Comparison of ENCODE assay signal across 8 mouse cellular contexts in the genomic region with DNA sequence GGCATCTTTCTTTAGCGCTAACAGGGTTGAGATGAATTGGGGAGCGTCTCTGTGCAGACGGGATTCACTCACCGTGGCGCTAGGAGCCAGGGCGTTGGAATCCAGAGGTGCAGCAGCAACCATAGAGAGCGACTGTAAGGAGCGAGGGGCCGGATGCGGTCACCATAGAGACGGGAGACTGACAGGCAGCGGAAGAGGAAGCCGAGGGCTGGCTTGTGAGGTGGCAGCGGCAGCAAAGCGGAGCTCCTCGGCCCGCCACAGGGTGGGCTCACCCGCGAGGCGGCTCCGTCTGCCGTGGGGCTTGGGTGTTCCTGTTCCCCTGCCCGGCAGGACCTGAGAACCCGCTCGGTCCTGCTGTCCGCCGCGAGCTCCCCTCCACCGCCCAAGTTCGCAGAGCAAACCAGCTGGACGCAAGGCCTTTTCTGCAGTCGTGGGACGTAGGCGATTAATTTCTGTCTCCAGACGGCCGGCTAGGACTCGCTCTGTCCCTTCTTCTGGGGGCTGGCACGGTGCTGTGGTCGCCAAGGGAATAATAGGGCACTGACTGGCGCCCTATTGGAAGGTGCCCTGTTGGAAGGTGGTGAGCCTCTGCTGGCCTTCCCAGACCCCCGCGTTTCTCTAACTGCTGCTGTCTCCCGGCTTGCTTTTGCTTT. TPM values are rescaled to one million over a fixed set of nuclear protein-coding genes. Genes with fewer than 3 reads are reported as not detected.
DNase-seq lines count a peak whose midpoint lies in the region; ATAC-seq lines count a peak whose summit lies in the region.

Chpf2 (plus strand) TSS at position 195 of the 653 bp plus-strand sequence.

- ATAC-seq in hindbrain, embryonic 12.5 days (ENCODE audit: low FRiP score), result peak; percentile 90

- H3K36me3 ChIP-seq in hindbrain, embryonic 12.5 days, result peaks cover 19% of the 10 kb centered on the region

- peaks cover 30% of the 10 kb centered on the region for H3K4me1 ChIP-seq in hindbrain, embryonic 12.5 days

- peak within 1 kb of the TSS; percentile 82 for H3K27ac ChIP-seq in hindbrain, embryonic 12.5 days

- H3K27me3 ChIP-seq in hindbrain, embryonic 12.5 days, result peaks cover 5% of the 10 kb centered on the region; the same call in 1 of the 2 replicates

- WGBS in hindbrain, embryonic 12.5 days, result under 1% methylated on average over 38 of the region's 43 CpGs

- DNase-seq in T-cell, adult 2 months (ENCODE audit: low spot score), result peak; percentile 86
- peak; percentile 76 for DNase-seq in cerebellum, adult 9-11 months
- peak; percentile 68 to 85 for DNase-seq in frontal cortex, postnatal 10 days (ENCODE audit: low spot score in 2 of 2)
- peak; percentile 68 to 69 for DNase-seq in layer of hippocampus, postnatal 25 days (ENCODE audit: extremely low spot score in 1 of 2, low spot score in 1 of 2)
- DNase-seq in lung, postnatal 4 days, result peak; percentile 87 to 88
- peak; percentile 80 to 81 for DNase-seq in right cerebral cortex, adult 2 months (ENCODE audit: low spot score in 2 of 2)
- DNase-seq in urinary bladder, postnatal 25 days (ENCODE audit: low spot score), result peak; percentile 60

- H3K4me3 ChIP-seq in hindbrain, embryonic 12.5 days, result peak within 1 kb of the TSS; percentile 88

- H3K4me2 ChIP-seq in hindbrain, embryonic 12.5 days (replicated peaks), result peak within 1 kb of the TSS; percentile 93

- peak within 1 kb of the TSS; percentile 88 for H3K9ac ChIP-seq in hindbrain, embryonic 12.5 days

- no peaks in the 10 kb centered on the region for H3K9me3 ChIP-seq in hindbrain, embryonic 12.5 days (replicated peaks)

RNA-seq across cellular contexts. Expression of gene Chpf2, which starts in this region (rescaled TPM):
- 22.3 and 23.1 TPM in 2 replicates for polyA plus RNA-seq in hindbrain, embryonic 12.5 days (2016; fragmentation: Nextera tagmentation; extraction: Ambion mirVana)
- total RNA-seq in layer of hippocampus, postnatal 25 days (2021), result 10 to 100 TPM; 55.5 to 79.0 TPM

Comparison
In these comparisons a context has a peak if more than half of its experiments do, and no peak if none do; other contexts are left out.
1. Peak in every context shown above with its lines: DNase-seq, ATAC-seq, H3K4me3 ChIP-seq and H3K27ac ChIP-seq.